Mouse (Mus musculus): Measurements from ENCODE around the gene Nr6a1. TPM values are rescaled to one million over a fixed set of nuclear protein-coding genes. Genes with fewer than 3 reads are reported as not detected.

The Nr6a1 gene
- polyA plus RNA-seq (2014; fragmentation: Illumina TruSeq; extraction: RNeasy Lipid Tissue Mini Kit (QIAGEN cat#74804); ENCODE audit: insufficient read depth, low read depth, low replicate concordance) = 1.3 TPM

GRCm38 (mm10) chr2:38927115-38927979, at the start of gene Nr6a1:
Gene Nr6a1 (minus strand): TSS chr2:38927688.

GRCm38 (mm10) chr2:38931851-38932667, 4.6 kb upstream of the Nr6a1 start, which contains the start of gene Olfml2a:
Gene Olfml2a (plus strand): TSS chr2:38931978.

GRCm38 (mm10) chr2:38714324-38714723, 213.2 kb downstream of the Nr6a1 start, which contains the start of gene Nr5a1:
Gene Nr5a1 (minus strand): TSS chr2:38714542.

Other genes with a start within 250 kb of the Nr6a1 start
- not detected for gene Nr5a1, start 213.1 kb downstream of the Nr6a1 start, polyA plus RNA-seq (2014; fragmentation: Illumina TruSeq; extraction: RNeasy Lipid Tissue Mini Kit (QIAGEN cat#74804); ENCODE audit: insufficient read depth, low read depth, low replicate concordance)
- 5.2 TPM for gene Olfml2a, start 4.3 kb upstream of the Nr6a1 start, polyA plus RNA-seq (2014; fragmentation: Illumina TruSeq; extraction: RNeasy Lipid Tissue Mini Kit (QIAGEN cat#74804); ENCODE audit: insufficient read depth, low read depth, low replicate concordance)
- 1.5 TPM for gene Wdr38, start 69.8 kb upstream of the Nr6a1 start, polyA plus RNA-seq (2014; fragmentation: Illumina TruSeq; extraction: RNeasy Lipid Tissue Mini Kit (QIAGEN cat#74804); ENCODE audit: insufficient read depth, low read depth, low replicate concordance)
- gene Arpc5l, start 77.7 kb upstream of the Nr6a1 start, polyA plus RNA-seq (2014; fragmentation: Illumina TruSeq; extraction: RNeasy Lipid Tissue Mini Kit (QIAGEN cat#74804); ENCODE audit: insufficient read depth, low read depth, low replicate concordance) = 59.7 TPM
- gene Rpl35, start 77.9 kb upstream of the Nr6a1 start, polyA plus RNA-seq (2014; fragmentation: Illumina TruSeq; extraction: RNeasy Lipid Tissue Mini Kit (QIAGEN cat#74804); ENCODE audit: insufficient read depth, low read depth, low replicate concordance) = 682 TPM
- gene Golga1, start 137.9 kb upstream of the Nr6a1 start, polyA plus RNA-seq (2014; fragmentation: Illumina TruSeq; extraction: RNeasy Lipid Tissue Mini Kit (QIAGEN cat#74804); ENCODE audit: insufficient read depth, low read depth, low replicate concordance) = 10.0 TPM